Mouse (Mus musculus) kidney, postnatal 0 days (tissue): ENCODE data around the gene Ntm. TPM values are rescaled to one million over a fixed set of nuclear protein-coding genes. Genes with fewer than 3 reads are reported as not detected.
A peak's percentile ranks its signal among the peaks of the same experiment; 100 is the strongest.

Experiments used
- ATAC-seq: fragments of 200-750 bp; cut with Nextera tagmentation; replicated peaks from 2 replicates; pipeline ENCODE4 v1.8.0; 2017; ENCODE audit warnings: low read depth, moderate number of reproducible peaks, moderate TSS enrichment, moderate library complexity; ENCODE audit not compliant: low FRiP score
- DNase-seq: peaks from one replicate; pipeline ENCODE4 v3.0.0-alpha.2; 2016; ENCODE audit warnings: low spot score
- H3K27ac ChIP-seq: fragments of 300-500 bp; sonication (generic); 2 replicates; pipeline ENCODE4 v1.5.1; 2014; ENCODE audit warnings: mild to moderate bottlenecking
- H3K27me3 ChIP-seq: fragments of 300-500 bp; sonication (generic); 2 replicates; pipeline ENCODE4 v1.6.1; 2014; ENCODE audit warnings: low read length, mixed read lengths; ENCODE audit not compliant: insufficient read depth
- H3K36me3 ChIP-seq: fragments of 300-500 bp; sonication (generic); 2 replicates; pipeline ENCODE4 v1.6.1; 2014; ENCODE audit warnings: low read length, mixed read lengths; ENCODE audit not compliant: insufficient read depth
- H3K4me1 ChIP-seq: fragments of 300-500 bp; sonication (generic); replicated peaks from 2 replicates; pipeline ENCODE4 v1.6.1; 2014; ENCODE audit warnings: antibody characterized with exemption, low read length, mixed read lengths; ENCODE audit not compliant: insufficient read depth
- H3K4me2 ChIP-seq: fragments of 300-500 bp; sonication (generic); 2 replicates; pipeline ENCODE4 v1.6.1; 2014; ENCODE audit warnings: mild to moderate bottlenecking, low read length, moderate library complexity, mixed read lengths
- H3K4me3 ChIP-seq: fragments of 300-500 bp; sonication (generic); replicated peaks from 2 replicates; pipeline ENCODE4 v1.5.1; 2014; ENCODE audit warnings: low read depth, low read length
- H3K9ac ChIP-seq: fragments of 300-500 bp; sonication (generic); 2 replicates; pipeline ENCODE4 v1.6.1; 2014; ENCODE audit warnings: low read depth, low read length
- H3K9me3 ChIP-seq: fragments of 300-500 bp; sonication (generic); replicated peaks from 2 replicates; pipeline ENCODE4 v1.6.1; 2016; ENCODE audit warnings: low read length, inconsistent platforms, mixed read lengths
- CTCF ChIP-seq: IDR thresholded peaks from 2 replicates; pipeline ENCODE4 v1.5.1; 2016; ENCODE audit warnings: antibody characterized with exemption, low read depth, mild to moderate bottlenecking, moderate library complexity
- WGBS: fragments of 180-500 bp; shearing (Covaris S2); extraction: QIAGEN DNeasy Blood & Tissue Kit; methylation state at CpG from one replicate; pipeline ENCODE4 v1.1.7; 2014; 5-methylcytosine and 5-hydroxymethylcytosine counted together
- polyA plus RNA-seq: library from polyadenylated mRNA; unstranded; fragments of >200 nt; fragmentation: Nextera tagmentation; extraction: Ambion mirVana; gene quantifications from 2 replicates; pipeline ENCODE4 v1.2.1, GENCODE M21; 2015

Gene Ntm
- polyA plus RNA-seq, 1 experiment from 2014 or later: 20.6 TPM

DNA sequence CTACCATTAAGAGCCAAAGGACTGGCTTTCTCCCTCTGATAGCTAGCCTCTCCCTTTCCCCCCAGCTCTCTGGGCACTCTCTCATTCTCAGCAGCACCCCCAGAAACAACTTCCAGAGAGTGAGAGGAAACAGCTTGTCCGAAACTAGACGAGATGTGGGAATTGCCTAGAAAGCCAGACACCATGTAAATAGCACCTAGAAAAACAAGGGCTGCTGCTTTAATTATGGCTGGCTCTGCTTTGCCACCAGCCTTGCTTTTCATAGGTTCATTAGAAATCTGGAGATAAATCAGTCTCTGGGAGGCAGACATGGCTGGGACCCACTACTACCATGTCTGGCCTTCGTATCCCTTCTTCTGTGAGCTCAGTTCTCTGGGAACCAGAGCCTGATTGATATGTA, 96.1 kb downstream of the Ntm start:
- no peaks in the 10 kb centered on the region for H3K4me1 ChIP-seq
- DNase-seq (no peak), ATAC-seq (no peak)
- H3K27ac ChIP-seq: no peak overlapping the region
- H3K27me3 ChIP-seq: no peaks in the 10 kb centered on the region
- no peak overlapping the region for H3K4me3 ChIP-seq
- no peaks in the 10 kb centered on the region for H3K36me3 ChIP-seq
- no peaks in the 10 kb centered on the region for H3K9me3 ChIP-seq
- H3K9ac ChIP-seq: no peak overlapping the region
- no peak overlapping the region for H3K4me2 ChIP-seq
- 32% methylated on average over 3 of the region's 3 CpGs for WGBS
- TF ChIP-seq CTCF: no peak

- H3K27me3 ChIP-seq: no peaks in the 10 kb centered on the region
- WGBS: 64% methylated on average over 4 of the region's 4 CpGs
- ATAC-seq (no peak), DNase-seq (no peak)
- no peaks in the 10 kb centered on the region for H3K4me1 ChIP-seq
- H3K36me3 ChIP-seq: no peaks in the 10 kb centered on the region
- no peak for TF ChIP-seq CTCF
- H3K9ac ChIP-seq: no peak overlapping the region
- no peak overlapping the region for H3K27ac ChIP-seq
- no peak overlapping the region for H3K4me2 ChIP-seq
- H3K9me3 ChIP-seq: no peaks in the 10 kb centered on the region
- H3K4me3 ChIP-seq: no peak overlapping the region
Measured at GRCm38 (mm10) chr9:29866101-29866500, 96.8 kb downstream of the Ntm start.

DNA sequence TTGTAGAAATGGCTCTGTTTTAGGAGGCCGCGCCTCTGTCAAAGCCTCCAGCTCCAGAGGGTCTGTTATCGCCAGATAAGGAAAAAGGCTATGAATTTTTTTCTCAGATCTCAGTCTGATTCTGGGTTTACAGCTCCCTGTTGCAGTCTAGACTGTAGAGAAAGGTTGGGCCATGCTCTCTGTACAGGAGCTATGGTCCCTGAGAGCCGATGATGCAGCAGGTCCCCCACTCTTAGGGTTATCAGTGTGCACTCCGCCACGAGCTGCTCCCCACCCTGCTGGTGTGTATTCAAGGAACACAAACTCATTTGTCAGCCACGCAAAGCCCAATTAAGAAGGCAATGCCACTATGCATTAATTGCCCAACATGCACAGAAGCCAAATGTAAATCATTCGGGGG, 97.4 kb downstream of the Ntm start:
- no peak for ATAC-seq
- WGBS: 75% methylated on average over 8 of the region's 8 CpGs

DNA sequence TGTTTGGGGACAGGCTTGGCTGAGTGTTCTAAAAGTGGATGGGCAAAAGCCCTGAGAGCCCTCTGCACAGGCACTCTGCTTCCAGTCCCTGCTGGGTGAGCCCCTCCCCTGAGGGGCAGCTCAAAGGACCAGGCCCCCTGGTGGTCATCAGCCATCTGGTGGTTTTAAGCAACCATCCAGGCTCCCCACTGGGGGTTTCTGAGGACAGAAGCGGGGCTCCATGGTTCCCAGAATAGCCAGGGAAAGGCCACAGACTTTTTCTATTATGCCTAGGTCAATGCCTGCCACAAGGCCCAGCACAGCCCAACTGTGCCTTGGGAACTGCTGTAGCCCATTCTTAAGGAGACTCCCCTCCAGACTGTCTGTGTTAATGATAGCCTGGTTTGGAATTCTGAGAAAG, 98.1 kb downstream of the Ntm start:
- ATAC-seq (no peak), DNase-seq (peak; percentile 19)
- Histone ChIP-seq H3K9ac (no peak overlapping the region), H3K4me3 (no peak overlapping the region), H3K27ac (no peak overlapping the region), H3K36me3 (no peaks in the 10 kb centered on the region), H3K4me1 (no peaks in the 10 kb centered on the region), H3K27me3 (no peaks in the 10 kb centered on the region), H3K4me2 (no peak overlapping the region), H3K9me3 (no peaks in the 10 kb centered on the region)
- WGBS: 59% methylated on average over 1 of the region's 1 CpGs
- TF ChIP-seq CTCF: peak; percentile 51

More for the DNA sequence above, 97.4 kb downstream of the Ntm start:
- no peak for TF ChIP-seq CTCF
- no peaks in the 10 kb centered on the region for H3K4me1 ChIP-seq
- H3K4me2 ChIP-seq: no peak overlapping the region
- no peak overlapping the region for H3K9ac ChIP-seq
- DNase-seq: no peak
- no peaks in the 10 kb centered on the region for H3K27me3 ChIP-seq
- no peak overlapping the region for H3K27ac ChIP-seq
- H3K4me3 ChIP-seq: no peak overlapping the region
- H3K36me3 ChIP-seq: no peaks in the 10 kb centered on the region
- H3K9me3 ChIP-seq: no peaks in the 10 kb centered on the region

- Histone ChIP-seq H3K27ac (no peak overlapping the region), H3K9me3 (no peaks in the 10 kb centered on the region), H3K9ac (no peak overlapping the region), H3K36me3 (no peaks in the 10 kb centered on the region), H3K27me3 (no peaks in the 10 kb centered on the region), H3K4me3 (no peak overlapping the region), H3K4me1 (no peaks in the 10 kb centered on the region), H3K4me2 (no peak overlapping the region)
- DNase-seq (no peak), ATAC-seq (no peak)
- no peak for TF ChIP-seq CTCF
- 57% methylated on average over 5 of the region's 5 CpGs for WGBS
Measured at GRCm38 (mm10) chr9:29862408-29862807, 100.5 kb downstream of the Ntm start.

DNA sequence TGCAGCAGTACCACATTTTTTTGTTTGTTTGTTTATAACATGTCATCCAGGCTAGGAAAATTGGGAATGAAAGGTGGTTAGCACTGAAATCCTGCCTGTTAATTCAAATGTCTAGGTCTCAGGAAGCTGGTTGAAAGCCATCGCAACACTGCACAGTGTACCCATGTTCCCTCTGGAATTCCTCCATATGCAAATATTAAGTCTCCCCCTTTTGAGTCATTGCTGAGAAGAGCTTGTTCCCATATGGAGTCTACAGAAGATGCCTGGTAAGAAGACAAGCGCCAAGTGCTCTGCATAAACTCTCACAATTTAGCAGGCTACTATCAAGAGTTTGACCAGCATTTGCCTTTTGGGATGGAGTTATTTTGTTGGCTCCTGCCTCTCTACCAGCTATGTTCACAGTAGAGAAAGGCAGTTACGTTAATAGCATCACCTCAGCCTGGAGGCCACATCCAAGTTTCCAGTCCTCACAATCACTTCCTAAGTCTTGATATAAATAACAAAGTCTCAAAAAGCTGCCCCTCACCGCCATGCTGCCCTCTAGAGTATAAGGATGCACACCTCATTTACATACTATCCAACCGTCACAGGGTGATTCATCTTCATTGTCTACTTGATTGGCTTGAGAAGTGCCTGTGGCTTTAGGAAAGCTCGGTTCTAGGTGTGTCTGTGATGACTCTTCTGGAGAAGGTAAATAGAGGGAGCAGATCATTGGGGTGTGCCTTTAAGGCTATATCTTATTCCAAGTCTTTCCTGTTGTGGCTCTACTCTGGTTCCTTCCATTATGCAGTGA, 103.5 kb downstream of the Ntm start:
- no peak overlapping the region for H3K4me3 ChIP-seq
- H3K4me2 ChIP-seq: no peak overlapping the region
- DNase-seq (no peak), ATAC-seq (no peak)
- H3K36me3 ChIP-seq: no peaks in the 10 kb centered on the region
- H3K9me3 ChIP-seq: no peaks in the 10 kb centered on the region
- H3K4me1 ChIP-seq: no peaks in the 10 kb centered on the region
- H3K9ac ChIP-seq: no peak overlapping the region
- H3K27ac ChIP-seq: no peak overlapping the region
- no peak for TF ChIP-seq CTCF
- no peaks in the 10 kb centered on the region for H3K27me3 ChIP-seq
- WGBS: 89% methylated on average over 6 of the region's 6 CpGs
